Mouse (Mus musculus): ENCODE data around the gene Dcaf4.

The Dcaf4 gene

DNA sequence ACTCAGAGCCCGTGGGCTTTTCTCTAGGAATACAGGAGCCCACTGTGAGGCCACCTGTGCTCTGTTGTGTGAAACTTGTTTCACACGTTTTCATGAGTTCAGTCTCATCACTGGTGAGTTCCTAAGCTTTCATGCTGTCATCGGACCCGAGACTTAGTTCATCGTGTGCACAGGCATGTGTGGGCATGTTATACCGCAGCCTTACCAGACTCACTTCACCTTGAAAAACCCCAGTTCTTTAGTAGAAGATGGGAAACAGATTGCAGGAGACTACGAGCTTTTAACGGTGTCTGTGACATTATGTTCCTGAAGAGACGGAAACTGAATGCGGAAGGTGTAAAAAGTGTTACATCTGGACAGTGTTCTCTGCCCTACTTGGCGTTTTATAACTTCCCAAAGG is 15.2 kb downstream of the Dcaf4 start:
- in situ Hi-C loops (cut with MboI, MseI), result no loop called here

GRCm38 (mm10) chr12:83536039-83536438 is 15.8 kb downstream of the Dcaf4 start:
- in situ Hi-C loops (cut with MboI, MseI), result no loop called here

GRCm38 (mm10) chr12:83543997-83544396 is 23.7 kb downstream of the Dcaf4 start:
- in situ Hi-C loops (cut with MboI, MseI), result no loop called here

GRCm38 (mm10) chr12:83544791-83545190 is 24.5 kb downstream of the Dcaf4 start:
- in situ Hi-C loops (cut with MboI, MseI), result no loop called here

DNA sequence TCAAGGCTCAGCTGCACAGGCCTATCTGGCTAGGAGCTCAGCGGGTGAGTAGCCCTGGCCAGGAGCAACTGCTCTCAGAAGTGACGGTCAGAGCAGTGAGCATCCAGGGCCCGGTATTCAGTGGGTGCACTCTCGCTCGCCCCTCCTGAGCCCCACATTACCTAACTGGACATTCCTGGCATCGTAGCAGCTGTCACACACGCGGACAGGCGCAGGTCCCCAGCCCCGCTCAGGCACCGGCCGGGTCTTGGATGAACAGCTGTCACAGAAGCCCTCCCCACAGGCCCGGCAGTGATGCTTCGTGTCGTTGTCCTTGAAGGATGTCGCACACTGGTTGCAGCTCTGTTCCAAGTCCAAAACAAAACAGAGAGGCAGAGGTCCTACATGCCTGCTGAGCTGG is 31.0 kb downstream of the Dcaf4 start:
- in situ Hi-C loops (cut with MboI, MseI), result no loop called here

GRCm38 (mm10) chr12:83553816-83554215 is 33.5 kb downstream of the Dcaf4 start:
- in situ Hi-C loops (cut with MboI, MseI), result no loop called here

- in situ Hi-C loops (cut with MboI, MseI), result no loop called here
These were observed 35.3 kb downstream of the Dcaf4 start for GRCm38 (mm10) chr12:83555605-83556004.

DNA sequence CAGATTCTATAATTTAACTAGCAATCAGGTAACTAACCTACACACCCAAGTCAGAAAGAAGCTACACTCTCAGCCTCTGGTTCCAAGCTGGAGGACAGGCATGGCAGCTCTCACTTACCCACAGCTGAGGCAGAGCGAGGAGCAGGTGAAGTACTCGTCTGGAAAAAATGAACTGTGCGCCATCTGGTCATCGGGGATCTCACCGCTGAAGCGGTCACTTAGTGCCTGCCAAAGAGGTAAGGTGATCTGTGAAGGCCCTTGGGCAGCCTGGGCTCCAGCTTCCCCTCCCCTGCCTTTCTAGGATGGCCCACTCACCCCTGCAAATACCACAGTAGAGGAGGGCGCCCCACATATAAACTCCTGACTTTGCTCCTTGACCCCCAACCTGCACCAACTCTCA is 38.2 kb downstream of the Dcaf4 start:
- in situ Hi-C loops (cut with MboI, MseI), result no loop called here

GRCm38 (mm10) chr12:83560189-83560588 is 39.9 kb downstream of the Dcaf4 start:
- in situ Hi-C loops (cut with MboI, MseI), result no loop called here

DNA sequence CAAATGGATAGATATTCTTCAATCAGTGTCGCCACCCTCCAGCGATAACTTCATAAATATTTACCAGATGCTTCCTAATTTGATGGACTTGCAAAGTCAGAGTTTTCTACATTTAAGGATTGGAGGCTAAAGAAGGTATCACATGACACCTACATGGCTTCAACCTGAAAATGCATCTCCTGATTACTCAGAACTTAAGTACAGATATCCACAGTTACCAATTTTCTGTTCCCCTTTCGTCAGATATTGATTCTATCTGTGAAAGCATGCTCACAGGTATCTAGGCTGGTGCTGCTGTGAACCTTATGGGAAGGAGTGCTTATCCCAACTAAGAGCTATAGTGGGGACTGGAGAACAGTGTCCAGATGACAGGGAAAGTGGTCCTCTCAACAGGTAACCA is 42.3 kb downstream of the Dcaf4 start:
- in situ Hi-C loops (cut with MboI, MseI), result no loop called here

DNA sequence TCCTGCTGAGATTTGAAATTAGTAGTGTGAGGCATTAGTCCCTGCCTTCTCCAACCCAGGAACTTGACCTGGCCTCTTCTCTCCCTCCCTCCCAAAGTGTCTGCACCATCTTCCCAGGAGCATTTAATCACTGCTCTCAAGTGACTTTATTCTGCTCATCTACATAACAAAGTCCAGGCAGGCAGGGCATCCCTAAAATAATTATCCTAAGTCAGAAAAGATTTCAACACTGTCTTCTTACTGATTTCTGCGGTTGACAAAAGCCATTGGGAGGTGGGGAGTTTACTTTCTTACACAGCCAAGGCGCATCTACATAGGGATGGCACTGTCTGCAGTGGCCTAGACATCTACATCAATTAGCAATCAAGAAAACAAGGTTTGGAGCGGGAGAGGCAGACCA is 49.6 kb downstream of the Dcaf4 start:
- in situ Hi-C loops (cut with MboI, MseI), result no loop called here

DNA sequence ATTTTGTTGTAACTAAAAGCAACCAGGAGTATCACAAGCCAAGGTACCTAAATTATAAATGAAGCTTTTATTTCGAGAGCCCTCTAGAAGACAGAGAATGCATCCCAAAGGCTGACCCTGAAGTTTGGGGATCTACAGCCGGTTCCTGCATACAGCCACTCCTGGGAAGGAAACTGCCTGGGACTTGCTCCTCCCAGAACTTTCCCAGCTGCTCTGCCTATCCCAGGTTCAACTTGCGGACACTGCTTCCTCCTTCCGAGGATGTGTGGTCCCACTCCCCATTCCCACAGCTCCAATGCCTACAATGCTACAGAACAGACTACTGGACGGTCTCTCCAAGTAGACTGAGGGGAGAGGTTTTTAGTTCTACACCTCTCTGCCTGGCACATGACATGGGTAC is 52.5 kb downstream of the Dcaf4 start:
- in situ Hi-C loops (cut with MboI, MseI), result no loop called here

DNA sequence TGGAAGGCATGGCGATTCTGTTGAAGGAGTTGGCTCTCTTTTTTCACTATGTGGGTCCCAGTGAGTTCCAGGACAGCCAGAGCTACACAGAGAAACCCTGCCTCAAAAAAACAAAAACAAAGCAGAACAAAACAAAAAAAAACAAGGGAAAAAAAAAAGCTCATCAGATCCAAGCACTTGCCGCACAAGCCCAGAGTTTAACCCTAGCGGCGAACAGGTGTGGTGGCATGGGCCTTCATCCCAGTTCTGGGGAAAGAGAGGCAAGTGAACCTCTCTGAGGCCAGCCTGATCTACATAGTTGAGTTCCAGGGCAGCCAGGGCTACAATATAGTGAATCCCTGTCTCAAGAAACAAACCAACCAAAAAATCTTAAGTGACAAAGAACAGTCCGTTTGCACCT is 57.2 kb downstream of the Dcaf4 start:
- in situ Hi-C loops (cut with MboI, MseI), result no loop called here

DNA sequence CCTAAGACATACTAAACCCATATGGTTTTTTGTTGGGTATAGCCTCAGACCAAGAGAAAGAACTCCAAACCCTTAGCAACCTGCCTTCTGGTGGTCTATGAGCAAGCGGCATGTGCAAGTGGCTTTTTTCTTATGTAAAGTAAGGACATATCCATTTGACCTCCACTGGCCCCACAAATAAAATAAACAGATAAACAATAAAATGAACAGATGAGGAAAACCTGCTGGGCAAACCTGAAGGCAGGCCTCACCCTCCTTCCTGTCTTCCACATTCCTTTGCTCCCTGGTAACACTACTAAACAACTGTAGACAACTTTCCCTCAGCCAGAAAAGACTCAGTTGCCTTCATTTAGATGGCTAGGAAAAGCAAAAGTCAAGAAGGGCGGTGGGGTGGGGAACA is 58.1 kb downstream of the Dcaf4 start:
- in situ Hi-C loops (cut with MboI, MseI), result no loop called here

- in situ Hi-C loops (cut with MboI, MseI), result no loop called here
These were observed 58.8 kb downstream of the Dcaf4 start for GRCm38 (mm10) chr12:83578896-83579569.

GRCm38 (mm10) chr12:83580283-83580682 is 60.0 kb downstream of the Dcaf4 start:
- in situ Hi-C loops (cut with MboI, MseI), result no loop called here

- in situ Hi-C loops (cut with MboI, MseI), result no loop called here
These were observed 61.8 kb downstream of the Dcaf4 start for GRCm38 (mm10) chr12:83582106-83582505.

GRCm38 (mm10) chr12:83582747-83583146 is 62.5 kb downstream of the Dcaf4 start:
- in situ Hi-C loops (cut with MboI, MseI), result no loop called here

DNA sequence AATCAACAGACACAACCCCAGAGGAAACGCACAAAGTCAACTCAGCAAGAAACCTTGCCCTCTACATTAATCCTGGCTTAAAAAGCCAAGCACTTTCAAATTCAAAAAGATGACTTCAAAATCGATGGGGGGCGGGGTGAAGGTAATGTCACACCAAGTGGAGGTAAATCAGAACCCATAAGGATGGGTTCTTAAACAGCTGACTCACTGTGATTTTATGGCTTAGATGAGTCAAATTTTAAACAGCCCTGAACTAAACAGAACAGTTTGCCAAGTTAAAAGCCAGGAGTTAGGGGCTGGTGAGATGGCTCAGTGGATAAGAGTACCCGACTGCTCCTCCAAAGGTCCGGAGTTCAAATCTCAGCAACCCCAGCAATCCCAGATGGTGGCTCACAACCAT is 66.4 kb downstream of the Dcaf4 start:
- in situ Hi-C loops (cut with MboI, MseI), result no loop called here
